ENCODE assay signal across 27 mouse cellular contexts in genomic region chr4:101893656-101894420, GRCm38 (mm10). TPM values are rescaled to one million over a fixed set of nuclear protein-coding genes. Genes with fewer than 3 reads are reported as not detected.
DNase-seq lines count a peak whose midpoint lies in the region; ATAC-seq and TF ChIP-seq lines count a peak whose summit lies in the region.
"Had no signal": no experiment of that assay in that cellular context is flagged by ENCODE, and none has a peak within 500 bp of the region (broad histone marks: within the 10 kb centered on the region; RNA-seq: fewer than 3 reads in every experiment).

Gene C130073F10Rik (minus strand): TSS chr4:101893789.

- H3K9me3 ChIP-seq in lung, embryonic 14.5 days (ENCODE audit: low read depth, low read length), result no peaks in the 10 kb centered on the region
- no peaks in the 10 kb centered on the region for H3K9me3 ChIP-seq in lung, postnatal 0 days (ENCODE audit: low read length)
- H3K9me3 ChIP-seq: embryonic facial prominence, embryonic 13.5 days; embryonic facial prominence, embryonic 15.5 days; forebrain, embryonic 10.5 days; forebrain, embryonic 12.5 days had no signal

- no peak within 1 kb of the TSS for H3K27ac ChIP-seq in lung, embryonic 14.5 days (ENCODE audit: low read depth)
- H3K27ac ChIP-seq in lung, postnatal 0 days (ENCODE audit: low read length), result no peak within 1 kb of the TSS
- H3K27ac ChIP-seq: embryonic facial prominence, embryonic 13.5 days; embryonic facial prominence, embryonic 15.5 days; forebrain, embryonic 10.5 days; forebrain, embryonic 12.5 days had no signal

- no peaks in the 10 kb centered on the region for H3K4me1 ChIP-seq in lung, embryonic 14.5 days (ENCODE audit: insufficient read depth)
- H3K4me1 ChIP-seq in lung, postnatal 0 days (ENCODE audit: insufficient read depth, low read depth, low read length), result no peaks in the 10 kb centered on the region
- H3K4me1 ChIP-seq: embryonic facial prominence, embryonic 13.5 days; embryonic facial prominence, embryonic 15.5 days; forebrain, embryonic 10.5 days; forebrain, embryonic 12.5 days had no signal

- no peaks in the 10 kb centered on the region for H3K36me3 ChIP-seq in lung, embryonic 14.5 days (ENCODE audit: insufficient read depth)
- H3K36me3 ChIP-seq in lung, postnatal 0 days (ENCODE audit: insufficient read depth, low read length), result no peaks in the 10 kb centered on the region
- H3K36me3 ChIP-seq: embryonic facial prominence, embryonic 13.5 days; embryonic facial prominence, embryonic 15.5 days; forebrain, embryonic 10.5 days; forebrain, embryonic 12.5 days had no signal

- 69% methylated on average over 7 of the region's 7 CpGs for WGBS in lung, embryonic 14.5 days
- 65% methylated on average over 7 of the region's 7 CpGs for WGBS in lung, postnatal 0 days

- no peak for ATAC-seq in lung, embryonic 14.5 days (ENCODE audit: insufficient read depth)
- ATAC-seq in lung, postnatal 0 days, result 0 out of 2 replicates have a peak, but pooled peaks have one; percentile 21
- ATAC-seq: CD4-positive, CD25-positive, alpha-beta regulatory T cell, adult 4 months; forebrain, embryonic 14.5 days; forebrain, embryonic 16.5 days had no signal

- H3K4me3 ChIP-seq in lung, embryonic 14.5 days (ENCODE audit: low read depth, low read length), result no peak within 1 kb of the TSS
- no peak within 1 kb of the TSS for H3K4me3 ChIP-seq in lung, postnatal 0 days (ENCODE audit: low read depth, low read length)
- H3K4me3 ChIP-seq: embryonic facial prominence, embryonic 13.5 days; embryonic facial prominence, embryonic 15.5 days; erythroblast, embryonic 14.5 days; forebrain, embryonic 10.5 days; forebrain, embryonic 12.5 days had no signal

- TF ChIP-seq CTCF in lung, embryonic 14.5 days (IDR thresholded peaks at IDR 0.05; ENCODE audit: low read depth), result no peak
- TF ChIP-seq CTCF in lung, postnatal 0 days (IDR thresholded peaks at IDR 0.05), result no peak

- no peaks in the 10 kb centered on the region for H3K27me3 ChIP-seq in lung, embryonic 14.5 days (ENCODE audit: insufficient read depth, low read length)
- H3K27me3 ChIP-seq in lung, postnatal 0 days (replicated peaks; ENCODE audit: insufficient read depth, low read length), result no peaks in the 10 kb centered on the region
- H3K27me3 ChIP-seq: embryonic facial prominence, embryonic 13.5 days; embryonic facial prominence, embryonic 15.5 days; forebrain, embryonic 12.5 days had no signal

- H3K4me2 ChIP-seq in lung, embryonic 14.5 days, result no peak within 1 kb of the TSS
- H3K4me2 ChIP-seq in lung, postnatal 0 days (replicated peaks; ENCODE audit: low read depth, low read length), result no peak within 1 kb of the TSS
- H3K4me2 ChIP-seq: embryonic facial prominence, embryonic 13.5 days; embryonic facial prominence, embryonic 15.5 days; forebrain, embryonic 12.5 days had no signal

- DNase-seq in lung, embryonic 14.5 days, result peak; percentile 3
- DNase-seq in lung, postnatal 36 days, result no peak
- DNase-seq in lung, postnatal 0 days (ENCODE audit: low spot score), result peak; percentile 16
- no peak for DNase-seq in lung, adult 18-20 months
- DNase-seq in ZHBTc4 (ENCODE audit: low read depth, low spot score), result peak; percentile 59
- DNase-seq in kidney, postnatal 25 days, result no peak
- DNase-seq: adrenal gland, adult 2 months; adrenal gland, postnatal 10 days; adrenal gland, postnatal 25 days; B cell, adult 2 months; cerebellum, adult 11 months; cerebellum, adult 18-20 months; cerebellum, adult 8-10 months; cerebellum, adult 9-11 months; cerebellum, postnatal 14 days; cerebellum, postnatal 36 days; embryo, embryonic 11 days had no signal

- no peak within 1 kb of the TSS for H3K9ac ChIP-seq in lung, embryonic 14.5 days
- no peak within 1 kb of the TSS for H3K9ac ChIP-seq in lung, postnatal 0 days (replicated peaks; ENCODE audit: low read depth)
- H3K9ac ChIP-seq: embryonic facial prominence, embryonic 13.5 days; embryonic facial prominence, embryonic 15.5 days; forebrain, embryonic 12.5 days had no signal

- no peak for TF ChIP-seq EP300 in lung, postnatal 0 days (IDR thresholded peaks at IDR 0.05)

RNA-seq across cellular contexts. Expression of gene C130073F10Rik, which starts in this region (rescaled TPM):
- 0.28 TPM in 1 of 2 replicates, not detected in the other for polyA plus RNA-seq in lung, embryonic 14.5 days (2014; fragmentation: Nextera tagmentation; extraction: Ambion mirVana)
- not detected in 2 replicates for polyA plus RNA-seq in lung, postnatal 0 days (2015; fragmentation: Nextera tagmentation; extraction: Ambion mirVana)
- polyA plus RNA-seq: adrenal gland, adult 2 months; brain, embryonic 14.5 days; CD4-positive, CD25-positive, alpha-beta regulatory T cell, adult 4 months; embryonic facial prominence, embryonic 11.5 days; embryonic facial prominence, embryonic 13.5 days; erythroblast, embryonic 14.5 days; forebrain, embryonic 10.5 days; forebrain, embryonic 12.5 days; forebrain, embryonic 14.5 days; forebrain, embryonic 16.5 days had no signal

Comparison
In these comparisons a context has a peak if more than half of its experiments do, and no peak if none do; other contexts are left out.
1. Peak in DNase-seq in lung, embryonic 14.5 days; RNA of the gene not detected or under 1 TPM.
2. Peak in DNase-seq and ATAC-seq in lung, postnatal 0 days; RNA of the gene not detected or under 1 TPM.